Mouse (Mus musculus) hematopoietic stem cell, adult 5-6 weeks (primary cell): ENCODE data around the gene Large2. TPM values are rescaled to one million over a fixed set of nuclear protein-coding genes. Genes with fewer than 3 reads are reported as not detected.

Source experiments
- ATAC-seq, 2 experiments: fragments of 125-278 bp in 1 of 2; replicated peaks in 1 of 2; 2 replicates each; pipeline ENCODE4 v1.8.0; 2016 to 2017; ENCODE audit warnings: inconsistent platforms in 2 of 2, mild to moderate bottlenecking in 2 of 2, moderate number of reproducible peaks in 2 of 2, low read depth in 1 of 2, moderate TSS enrichment in 1 of 2; ENCODE audit not compliant: low FRiP score in 2 of 2, poor library complexity in 2 of 2, severe bottlenecking in 2 of 2, insufficient read depth in 1 of 2, low TSS enrichment in 1 of 2
- total RNA-seq: library from RNA; stranded (forward); fragments of 172-1452, 232-1000 nt; gene quantifications from 2 replicates; pipeline ENCODE4 v1.2.3, GENCODE M21; 2017

Large2 gene
- total RNA-seq, 1 experiment from 2014 or later = 2.2 TPM

DNA sequence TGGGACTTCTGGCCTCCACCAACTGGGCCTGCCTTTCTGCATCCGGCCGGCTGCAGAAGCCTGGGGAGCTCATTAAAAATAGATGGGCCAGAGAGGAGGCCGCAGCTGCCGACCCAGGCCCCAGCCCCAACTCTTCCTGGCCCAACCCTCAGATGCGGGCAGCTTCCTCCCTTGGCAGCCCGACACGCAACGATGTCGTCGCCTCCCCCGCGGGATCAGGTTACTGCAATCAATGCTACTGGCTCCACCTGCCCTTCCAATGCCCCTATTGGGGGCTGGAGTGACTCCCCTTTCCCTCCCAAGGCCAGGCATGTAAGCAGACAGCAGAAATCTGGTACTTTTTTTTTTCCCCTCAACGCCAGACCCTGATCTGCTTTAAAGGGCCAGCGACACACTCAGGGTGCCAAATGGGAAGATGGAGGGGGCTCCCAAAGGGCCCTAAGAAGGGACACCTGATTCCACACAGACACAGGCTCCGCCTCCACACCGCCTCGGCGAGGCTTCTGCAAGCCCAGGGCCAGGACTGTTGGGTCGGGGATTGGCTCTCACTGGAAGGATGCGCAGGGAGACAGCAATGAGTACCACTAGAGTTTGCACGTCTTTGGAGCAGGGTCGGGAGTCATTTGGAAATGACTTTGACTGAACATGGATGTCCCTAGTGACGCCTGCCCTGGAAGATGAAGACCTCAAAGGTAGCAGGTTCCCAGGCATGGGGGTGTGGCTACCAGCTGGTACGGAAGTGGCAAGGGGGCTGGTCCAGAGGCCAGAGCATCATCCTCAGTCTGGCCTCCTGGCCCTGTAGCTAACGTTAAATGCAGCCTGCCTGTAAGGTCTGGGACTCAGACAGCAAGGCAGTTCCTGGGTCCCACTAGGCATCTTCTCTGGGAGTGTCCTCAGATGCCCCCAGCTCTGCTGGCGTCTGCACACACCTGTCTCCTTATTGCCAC is 17.9 kb upstream of the Large2 start:
- ATAC-seq = 0 out of 4 replicates have a peak, but pooled peaks of 1 of the 2 experiments have one; percentile 14

DNA sequence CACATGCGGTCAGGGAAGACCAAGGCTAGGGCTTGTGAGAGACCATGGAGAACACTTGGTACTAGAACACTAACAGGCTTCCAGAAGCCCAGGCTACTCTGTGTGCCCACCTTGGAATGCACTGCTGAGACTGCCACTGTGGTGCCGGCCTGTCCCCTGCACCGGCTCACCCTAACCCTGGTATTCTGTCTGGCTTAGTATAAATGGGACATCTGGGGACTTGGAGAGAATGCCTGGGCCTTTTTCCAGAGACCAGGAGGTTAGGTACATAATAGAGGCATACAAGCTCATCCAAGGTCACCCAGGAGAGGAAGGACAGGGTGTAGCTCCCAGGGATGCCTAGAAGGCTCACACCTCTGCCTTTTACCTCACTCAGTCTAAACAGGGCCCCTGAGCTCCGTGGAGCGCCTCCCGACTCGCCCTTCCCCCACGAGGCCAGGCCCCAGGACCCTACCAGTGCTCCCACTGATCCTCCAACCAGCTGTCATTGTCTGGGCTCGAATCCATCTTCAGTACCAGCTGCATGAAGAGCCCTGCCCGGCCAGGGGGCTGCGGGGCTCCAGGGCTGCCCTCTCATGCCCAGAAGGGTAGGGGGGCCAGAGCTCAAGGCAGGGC is 17.1 kb upstream of the Large2 start:
- no peak for ATAC-seq

GRCm38 (mm10) chr2:92391116-92391515 is 16.4 kb upstream of the Large2 start:
- ATAC-seq = no peak

- no peak for ATAC-seq
Measured at GRCm38 (mm10) chr2:92390206-92390930, 15.7 kb upstream of the Large2 start.

- no peak for ATAC-seq
Measured at GRCm38 (mm10) chr2:92389645-92390044, 15.0 kb upstream of the Large2 start.

DNA sequence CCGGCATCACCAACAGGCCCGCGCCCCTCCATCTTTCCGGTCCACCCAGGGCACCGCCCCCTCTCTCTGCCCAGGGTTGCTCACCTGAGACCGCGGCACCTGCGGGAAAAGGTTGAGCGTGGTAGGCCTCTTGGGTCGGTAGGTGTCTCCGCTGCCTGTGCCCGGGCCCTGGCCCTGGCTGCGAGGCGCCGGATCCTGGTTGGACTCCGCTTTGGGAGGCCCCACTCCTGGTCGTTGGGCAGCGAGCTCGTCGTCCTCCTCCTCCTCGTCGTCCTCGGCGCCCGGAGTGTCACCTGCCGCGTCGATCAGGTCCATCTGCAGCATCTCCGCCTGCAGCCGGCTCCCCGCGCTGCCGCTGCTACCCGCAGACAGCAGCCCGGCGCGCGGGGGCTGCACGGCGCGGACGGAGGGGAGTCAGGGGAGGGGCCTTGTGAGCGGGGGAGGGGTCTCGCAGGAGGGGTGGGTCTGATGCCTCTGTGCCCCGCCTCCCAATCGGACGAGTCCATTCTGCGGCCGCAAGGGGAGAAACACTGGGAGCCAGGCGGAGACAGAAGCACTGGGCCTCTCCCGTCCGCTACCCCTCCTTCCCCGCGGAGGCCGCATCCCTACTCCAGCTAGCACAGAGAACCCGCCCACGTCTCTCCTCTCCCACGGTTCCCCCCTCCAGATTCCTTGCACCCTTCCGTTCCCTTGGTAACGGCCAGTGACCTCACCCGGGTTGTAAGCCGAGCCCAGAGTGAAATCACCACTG is 14.4 kb upstream of the Large2 start:
- ATAC-seq = peak; percentile 14 to 33; a peak in 2 of 4 replicates

DNA sequence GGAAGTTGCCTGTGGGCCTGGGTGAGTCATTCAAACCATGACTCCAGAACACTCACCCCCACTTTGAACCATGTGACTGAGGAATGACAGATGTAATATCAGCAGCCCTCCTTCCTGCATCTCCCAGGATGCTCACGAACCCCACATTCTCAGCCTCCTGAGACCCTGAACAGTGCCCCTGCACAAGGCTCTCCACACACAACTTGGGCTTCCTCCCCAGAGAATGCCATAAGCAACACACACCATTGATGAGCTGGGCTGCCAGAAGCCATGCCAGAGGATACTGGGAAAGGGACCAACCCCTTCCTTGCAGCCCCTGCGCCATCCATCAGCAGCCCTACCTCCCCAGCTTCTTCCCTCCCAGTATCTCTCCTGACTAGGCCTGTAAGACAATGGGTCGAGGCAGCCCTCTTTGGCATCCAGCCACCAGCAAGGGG is 13.4 kb upstream of the Large2 start:
- no peak for ATAC-seq

- no peak for ATAC-seq
Measured at GRCm38 (mm10) chr2:92387646-92388045, 13.0 kb upstream of the Large2 start.

GRCm38 (mm10) chr2:92386821-92387570 is 12.3 kb upstream of the Large2 start:
- no peak for ATAC-seq

DNA sequence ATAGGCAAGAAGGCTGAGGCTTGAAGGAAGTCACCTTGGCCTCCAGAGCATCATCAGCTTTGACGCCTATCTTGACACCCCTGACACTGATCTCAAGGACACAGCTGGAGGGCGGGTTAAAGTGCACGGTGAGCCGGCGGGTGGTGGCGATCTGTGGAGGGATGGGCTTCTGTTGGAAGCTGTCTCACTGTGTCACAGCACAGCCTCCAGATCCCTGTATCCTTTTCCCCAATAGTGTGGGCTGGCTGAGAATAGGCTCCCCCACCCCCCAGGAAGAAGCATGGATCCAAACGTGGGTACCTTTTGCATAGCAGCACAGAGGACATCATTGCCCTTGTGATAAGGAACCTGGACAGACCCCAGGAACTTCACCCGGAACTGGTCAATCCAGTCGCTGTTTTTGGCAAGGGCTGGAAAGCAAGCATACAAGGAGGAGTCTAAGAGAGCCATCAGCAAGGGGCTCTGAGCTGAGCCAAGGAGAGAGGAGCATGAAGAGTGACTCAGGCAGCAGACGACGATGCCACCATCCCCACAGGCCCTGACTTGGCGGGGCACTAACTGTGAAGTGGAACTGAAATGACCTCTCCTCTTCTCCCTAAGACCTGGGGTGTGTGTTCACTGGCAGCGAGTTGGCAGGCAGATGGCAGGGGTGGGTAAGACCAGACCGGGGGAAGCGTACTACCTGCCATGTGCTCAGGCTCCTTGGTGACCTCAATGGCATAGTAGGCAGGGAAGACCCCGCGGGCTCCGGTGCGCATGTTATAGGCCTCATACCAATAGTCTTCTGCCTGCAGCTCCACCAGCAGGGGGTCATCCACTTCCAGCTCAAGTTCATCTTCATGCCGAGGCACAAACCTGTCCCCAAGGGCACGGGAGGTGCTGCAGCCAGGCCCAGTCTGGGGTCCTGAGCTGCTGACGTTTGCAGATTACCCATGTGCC is 10.7 kb upstream of the Large2 start:
- ATAC-seq = no peak

DNA sequence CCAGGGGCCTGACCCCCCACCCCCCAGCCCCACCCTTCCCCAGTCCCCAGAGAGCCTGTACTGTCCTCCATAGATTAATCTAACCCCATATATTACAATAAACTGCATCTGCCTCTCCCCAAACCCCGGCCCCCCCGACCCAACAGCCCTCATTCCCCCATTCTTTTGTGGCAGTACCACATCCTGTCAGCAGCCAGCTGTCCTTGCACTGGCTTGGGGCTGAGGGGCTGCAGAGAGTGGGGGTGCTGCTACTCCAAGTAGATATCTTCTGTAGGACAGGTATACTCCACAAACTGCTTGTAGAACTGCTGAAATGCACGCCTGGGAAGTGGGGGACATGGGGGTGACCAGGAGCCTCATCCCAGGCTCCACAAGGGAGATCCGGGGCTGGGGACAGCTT is 9.4 kb upstream of the Large2 start:
- no peak for ATAC-seq

DNA sequence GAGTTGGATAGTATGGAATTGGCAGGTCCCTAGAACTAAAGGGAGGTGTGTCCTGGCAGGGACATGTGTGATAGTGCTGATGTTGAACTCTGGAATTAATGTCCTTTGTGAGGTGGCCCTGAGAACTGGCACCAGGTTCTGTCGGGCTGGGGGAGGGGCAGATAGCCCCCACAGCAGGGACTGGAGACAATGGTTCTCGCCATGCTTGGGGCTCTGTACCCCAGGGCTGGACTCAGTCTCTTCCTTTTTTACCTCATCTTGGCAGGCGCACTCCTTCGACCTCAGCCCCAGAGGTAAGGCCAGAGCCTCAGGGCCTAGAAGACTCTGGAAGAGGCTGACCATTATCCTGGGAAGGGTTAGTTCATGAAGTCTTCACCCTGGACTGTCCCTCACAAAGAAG is 8.1 kb upstream of the Large2 start:
- ATAC-seq = no peak

GRCm38 (mm10) chr2:92381901-92382588 is 7.4 kb upstream of the Large2 start, which contains the start of gene 1700029I15Rik:
Gene 1700029I15Rik, plus strand, starts transcription at chr2:92382538.
- no peak for ATAC-seq

DNA sequence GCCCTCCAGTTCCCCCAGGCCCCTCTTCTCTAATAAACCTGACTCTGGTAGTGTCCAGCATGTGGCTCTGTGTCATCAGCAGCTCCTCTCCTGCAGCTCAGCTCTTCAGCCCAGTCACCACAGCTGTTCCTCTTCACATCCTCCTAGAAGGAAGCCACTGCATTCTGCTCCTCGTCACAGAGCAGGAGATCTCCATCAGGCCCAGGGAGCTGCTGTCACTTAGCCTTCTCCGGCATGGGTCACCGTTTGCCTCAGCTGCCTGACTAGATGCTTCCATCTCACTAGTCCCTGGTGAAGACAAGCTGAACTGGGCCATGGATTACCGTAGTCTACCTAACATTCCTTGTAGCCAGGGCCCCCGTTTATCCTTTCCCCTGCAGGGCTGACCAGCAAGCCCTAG is 6.5 kb upstream of the Large2 start:
- ATAC-seq = no peak

GRCm38 (mm10) chr2:92380495-92381050 is 5.9 kb upstream of the Large2 start:
- ATAC-seq = no peak
